Mouse (Mus musculus): Measurements from ENCODE around the gene Ccnd2.

GRCm38 (mm10) chr6:127108368-127109060 lies 43.5 kb downstream of the Ccnd2 start:
- TF ChIP-seq CTCF (IDR thresholded peaks at IDR 0.05; ENCODE audit: low read depth, low read length): no peak
- TF ChIP-seq GATA2 (IDR thresholded peaks at IDR 0.05; ENCODE audit: borderline replicate concordance, low read depth, low read length): no peak
- TF ChIP-seq TAL1 (conservative IDR thresholded peaks at IDR 0.05; ENCODE audit: low read depth, low read length): no peak
- no peak for TF ChIP-seq GATA1 (IDR thresholded peaks at IDR 0.05; ENCODE audit: borderline replicate concordance, low read length)
